Mouse (Mus musculus) cortical plate, adult 2 months (tissue): ENCODE data around the gene Dab1.

ENCODE experiments used
- CTCF ChIP-seq: fragments of 200-500 bp; IDR thresholded peaks from 2 replicates; pipeline ENCODE4 v1.5.1; 2011; ENCODE audit warnings: mild to moderate bottlenecking, control low read depth, low read length; ENCODE audit not compliant: insufficient read depth; ENCODE audit errors: extremely low read depth
- POLR2A ChIP-seq: fragments of 200-500 bp; IDR thresholded peaks from 2 replicates; pipeline ENCODE4 v1.6.1; 2011; ENCODE audit warnings: mild to moderate bottlenecking, low read length, control low read depth; ENCODE audit not compliant: insufficient read depth; ENCODE audit errors: extremely low read depth

- TF ChIP-seq CTCF (no peak), POLR2A (no peak)
Measured at GRCm38 (mm10) chr4:104468666-104469065, 849.5 kb downstream of the Dab1 start.
